Mouse (Mus musculus) stomach, embryonic 14.5 days (tissue): ENCODE data around the gene Gsg1l2. TPM values are rescaled to one million over a fixed set of nuclear protein-coding genes. Genes with fewer than 3 reads are reported as not detected.

ENCODE experiments used
- ATAC-seq: fragments of 200-750 bp; cut with Nextera tagmentation; 2 replicates; pipeline ENCODE4 v1.8.0; 2017; ENCODE audit warnings: low read depth, moderate TSS enrichment; ENCODE audit not compliant: insufficient number of reproducible peaks, insufficient read depth, low FRiP score
- H3K27ac ChIP-seq: fragments of 300-500 bp; sonication (generic); 2 replicates; pipeline ENCODE4 v1.5.1; 2014; ENCODE audit warnings: mild to moderate bottlenecking, low read length, moderate library complexity, mixed read lengths
- H3K27me3 ChIP-seq: fragments of 300-500 bp; sonication (generic); 2 replicates; pipeline ENCODE4 v1.6.1; 2014; ENCODE audit warnings: low read length, control low read depth, mixed read lengths; ENCODE audit not compliant: control insufficient read depth, insufficient read depth
- H3K36me3 ChIP-seq: fragments of 300-500 bp; sonication (generic); 2 replicates; pipeline ENCODE4 v1.6.1; 2014; ENCODE audit warnings: mild to moderate bottlenecking, control low read depth, low read length, moderate library complexity, mixed read lengths; ENCODE audit not compliant: control insufficient read depth, insufficient read depth
- H3K4me1 ChIP-seq: fragments of 300-500 bp; sonication (generic); 2 replicates; pipeline ENCODE4 v1.6.1; 2014; ENCODE audit warnings: low read length, control low read depth, mixed read lengths; ENCODE audit not compliant: control insufficient read depth, insufficient read depth
- H3K4me2 ChIP-seq: fragments of 300-500 bp; sonication (generic); replicated peaks from 2 replicates; pipeline ENCODE4 v1.6.1; 2014; ENCODE audit warnings: low read depth, low read length, control low read depth
- H3K4me3 ChIP-seq: fragments of 300-500 bp; sonication (generic); 2 replicates; pipeline ENCODE4 v1.5.1; 2014; ENCODE audit warnings: low read depth, low read length, control low read depth
- H3K9ac ChIP-seq: fragments of 300-500 bp; sonication (generic); replicated peaks from 2 replicates; pipeline ENCODE4 v1.6.1; 2014; ENCODE audit warnings: low read depth, mild to moderate bottlenecking, control low read depth, low read length, moderate library complexity, mixed read lengths
- H3K9me3 ChIP-seq: fragments of 300-500 bp; sonication (generic); 2 replicates; pipeline ENCODE4 v1.6.1; 2016; ENCODE audit warnings: low read depth, low read length, control low read depth; ENCODE audit not compliant: control insufficient read depth
- WGBS: fragments of 180-500 bp; shearing (Covaris S2); extraction: QIAGEN DNeasy Blood & Tissue Kit; methylation state at CpG from one replicate; pipeline ENCODE4 v1.1.7; 2014; 5-methylcytosine and 5-hydroxymethylcytosine counted together
- polyA plus RNA-seq: library from polyadenylated mRNA; unstranded; fragments of >200 nt; fragmentation: Nextera tagmentation; extraction: Ambion mirVana; gene quantifications from 2 replicates; pipeline ENCODE4 v1.2.1, GENCODE M21; 2014

Gene Gsg1l2
- polyA plus RNA-seq, 1 experiment from 2014 or later: not detected

DNA sequence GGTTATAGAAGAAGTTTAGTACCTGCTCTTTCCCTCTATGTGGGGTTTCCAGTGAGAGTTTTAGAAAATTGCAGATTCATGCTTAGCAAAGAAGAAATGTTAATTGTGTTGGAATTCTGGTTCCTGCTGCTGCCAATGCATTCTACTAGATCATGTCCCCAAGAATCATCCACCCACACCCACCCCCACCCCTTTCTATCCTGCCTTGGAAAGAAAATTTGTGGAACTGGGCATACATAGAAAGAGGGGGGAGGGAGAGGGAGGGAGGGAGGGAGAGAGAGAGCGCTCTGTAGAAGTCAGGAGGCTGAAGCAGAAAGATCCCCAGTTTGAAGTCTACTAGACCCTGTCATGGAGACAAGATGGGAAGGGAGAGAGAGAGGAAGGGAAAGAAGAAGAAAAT is 18.1 kb upstream of the Gsg1l2 start:
- Histone ChIP-seq H3K9ac (no peak overlapping the region), H3K36me3 (no peaks in the 10 kb centered on the region), H3K4me1 (no peaks in the 10 kb centered on the region), H3K4me3 (no peak overlapping the region), H3K27me3 (no peaks in the 10 kb centered on the region), H3K27ac (no peak overlapping the region), H3K4me2 (no peak overlapping the region), H3K9me3 (no peaks in the 10 kb centered on the region)
- 84% methylated on average over 1 of the region's 1 CpGs for WGBS
- ATAC-seq: no peak

GRCm38 (mm10) chr11:67757373-67758167 is 16.8 kb upstream of the Gsg1l2 start:
- no peaks in the 10 kb centered on the region for H3K4me1 ChIP-seq
- H3K27ac ChIP-seq: no peak overlapping the region
- ATAC-seq: no peak
- H3K9me3 ChIP-seq: no peaks in the 10 kb centered on the region
- 62% methylated on average over 15 of the region's 15 CpGs for WGBS
- no peaks in the 10 kb centered on the region for H3K27me3 ChIP-seq
- H3K4me2 ChIP-seq: no peak overlapping the region
- no peaks in the 10 kb centered on the region for H3K36me3 ChIP-seq
- H3K4me3 ChIP-seq: no peak overlapping the region
- H3K9ac ChIP-seq: no peak overlapping the region

- no peak within 1 kb of the TSS for H3K27ac ChIP-seq
- H3K4me3 ChIP-seq: no peak within 1 kb of the TSS
- 68% methylated on average over 14 of the region's 14 CpGs for WGBS
- H3K9ac ChIP-seq: no peak within 1 kb of the TSS
- no peaks in the 10 kb centered on the region for H3K4me1 ChIP-seq
- H3K4me2 ChIP-seq: no peak within 1 kb of the TSS
- H3K27me3 ChIP-seq: no peaks in the 10 kb centered on the region
- no peak for ATAC-seq
- H3K9me3 ChIP-seq: no peaks in the 10 kb centered on the region
- H3K36me3 ChIP-seq: no peaks in the 10 kb centered on the region
Observed at GRCm38 (mm10) chr11:67771053-67771452, 3.4 kb upstream of the Gsg1l2 start, which contains the start of gene Glp2r. Glp2r (minus strand) TSS chr11:67771153.

DNA sequence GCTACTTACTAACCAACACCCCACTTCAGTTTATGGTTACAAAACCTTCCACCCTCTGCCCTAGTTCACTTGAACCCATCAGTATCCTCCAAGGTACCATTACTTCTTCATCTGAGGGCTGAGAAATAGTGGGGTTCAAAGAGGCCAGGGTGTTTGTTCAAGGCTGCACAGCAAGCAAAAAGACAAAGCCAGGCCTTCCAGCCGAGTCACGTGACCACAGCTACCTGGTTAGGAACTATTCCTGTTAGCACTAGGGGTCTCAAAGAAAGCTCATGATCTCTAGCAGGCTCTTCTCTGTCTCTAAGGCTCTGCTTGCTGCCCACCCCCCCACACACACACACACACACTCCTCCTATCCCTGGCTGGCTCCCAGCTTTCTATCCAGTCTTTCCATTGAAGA is 2.7 kb upstream of the Gsg1l2 start:
- H3K27me3 ChIP-seq: no peaks in the 10 kb centered on the region
- no peak overlapping the region for H3K4me2 ChIP-seq
- H3K27ac ChIP-seq: no peak overlapping the region
- no peak overlapping the region for H3K9ac ChIP-seq
- no peaks in the 10 kb centered on the region for H3K4me1 ChIP-seq
- H3K36me3 ChIP-seq: no peaks in the 10 kb centered on the region
- WGBS: 71% methylated on average over 2 of the region's 2 CpGs
- H3K9me3 ChIP-seq: no peaks in the 10 kb centered on the region
- ATAC-seq: no peak
- H3K4me3 ChIP-seq: no peak overlapping the region

GRCm38 (mm10) chr11:67772577-67772976 is 1.8 kb upstream of the Gsg1l2 start:
- Histone ChIP-seq H3K9ac (no peak overlapping the region), H3K27ac (no peak overlapping the region), H3K27me3 (no peaks in the 10 kb centered on the region), H3K9me3 (no peaks in the 10 kb centered on the region), H3K36me3 (no peaks in the 10 kb centered on the region), H3K4me3 (no peak overlapping the region), H3K4me1 (no peaks in the 10 kb centered on the region), H3K4me2 (no peak overlapping the region)
- no peak for ATAC-seq
- WGBS: 12% methylated on average over 8 of the region's 8 CpGs

DNA sequence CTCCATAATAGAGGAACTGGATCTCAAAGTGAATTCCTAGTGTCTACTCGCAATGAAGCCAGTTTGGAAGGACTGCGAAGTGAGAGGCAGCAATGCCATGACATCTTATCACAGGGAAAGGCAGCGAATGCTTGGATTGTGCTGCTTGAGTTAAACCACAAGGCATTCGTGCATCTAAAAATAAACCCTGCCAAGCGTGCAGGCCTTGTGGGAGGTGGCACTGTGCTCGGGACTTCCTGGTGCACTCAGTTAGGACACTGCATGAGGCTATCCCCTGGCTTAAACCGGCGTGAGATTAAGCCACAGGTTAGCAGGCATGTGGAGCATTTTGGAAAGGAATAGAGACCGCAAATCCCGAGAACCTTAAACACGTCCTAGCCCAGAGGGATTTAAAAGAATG is 15.8 kb downstream of the Gsg1l2 start:
- H3K4me1 ChIP-seq: no peaks in the 10 kb centered on the region
- H3K4me2 ChIP-seq: no peak overlapping the region
- H3K4me3 ChIP-seq: no peak overlapping the region
- no peaks in the 10 kb centered on the region for H3K9me3 ChIP-seq
- ATAC-seq: no peak
- H3K27ac ChIP-seq: no peak overlapping the region
- no peak overlapping the region for H3K9ac ChIP-seq
- WGBS: 75% methylated on average over 11 of the region's 11 CpGs
- no peaks in the 10 kb centered on the region for H3K27me3 ChIP-seq
- H3K36me3 ChIP-seq: no peaks in the 10 kb centered on the region

- Histone ChIP-seq H3K4me1 (no peaks in the 10 kb centered on the region), H3K27ac (no peak within 1 kb of the TSS), H3K9ac (no peak within 1 kb of the TSS), H3K4me2 (no peak within 1 kb of the TSS), H3K9me3 (no peaks in the 10 kb centered on the region), H3K4me3 (no peak within 1 kb of the TSS), H3K27me3 (no peaks in the 10 kb centered on the region), H3K36me3 (no peaks in the 10 kb centered on the region)
- no peak for ATAC-seq
- 76% methylated on average over 7 of the region's 7 CpGs for WGBS
Observed at GRCm38 (mm10) chr11:67797931-67798330, 23.5 kb downstream of the Gsg1l2 start, which contains the start of gene Dhrs7c. Dhrs7c (plus strand) TSS chr11:67798187.

GRCm38 (mm10) chr11:67800130-67800723 is 25.8 kb downstream of the Gsg1l2 start:
- H3K36me3 ChIP-seq: no peaks in the 10 kb centered on the region
- no peak overlapping the region for H3K27ac ChIP-seq
- H3K4me2 ChIP-seq: no peak overlapping the region
- H3K9me3 ChIP-seq: no peaks in the 10 kb centered on the region
- no peaks in the 10 kb centered on the region for H3K4me1 ChIP-seq
- H3K27me3 ChIP-seq: no peaks in the 10 kb centered on the region
- ATAC-seq: no peak
- no peak overlapping the region for H3K4me3 ChIP-seq
- no peak overlapping the region for H3K9ac ChIP-seq
